Mouse (Mus musculus) hindbrain, embryonic 16.5 days (tissue): ENCODE measurements around the gene Art3. TPM values are rescaled to one million over a fixed set of nuclear protein-coding genes. Genes with fewer than 3 reads are reported as not detected.
A peak's percentile ranks its signal among the peaks of the same experiment; 100 is the strongest.

Source experiments
- ATAC-seq: fragments of 200-750 bp; cut with Nextera tagmentation; 2 replicates; pipeline ENCODE4 v1.8.0; 2017; ENCODE audit warnings: moderate TSS enrichment, moderate library complexity
- H3K27ac ChIP-seq: fragments of 300-500 bp; sonication (generic); 2 replicates; pipeline ENCODE4 v1.5.1; 2014; ENCODE audit warnings: low read depth, mild to moderate bottlenecking, control low read depth, low read length, moderate library complexity
- H3K27me3 ChIP-seq: fragments of 300-500 bp; sonication (generic); replicated peaks from 2 replicates; pipeline ENCODE4 v1.6.1; 2014; ENCODE audit warnings: low read length; ENCODE audit not compliant: control insufficient read depth, insufficient read depth
- H3K36me3 ChIP-seq: fragments of 300-500 bp; sonication (generic); 2 replicates; pipeline ENCODE4 v1.6.1; 2014; ENCODE audit warnings: mild to moderate bottlenecking, low read length, moderate library complexity, mixed read lengths; ENCODE audit not compliant: control insufficient read depth, insufficient read depth
- H3K4me1 ChIP-seq: fragments of 300-500 bp; sonication (generic); 2 replicates; pipeline ENCODE4 v1.6.1; 2014; ENCODE audit warnings: low read depth, low read length; ENCODE audit not compliant: control insufficient read depth, insufficient read depth
- H3K4me2 ChIP-seq: fragments of 300-500 bp; sonication (generic); 2 replicates; pipeline ENCODE4 v1.6.1; 2014; ENCODE audit warnings: mild to moderate bottlenecking, low read length, control low read depth, moderate library complexity
- H3K4me3 ChIP-seq: fragments of 300-500 bp; sonication (generic); 2 replicates; pipeline ENCODE4 v1.5.1; 2014; ENCODE audit warnings: mild to moderate bottlenecking, low read length, control low read depth, moderate library complexity
- H3K9ac ChIP-seq: fragments of 300-500 bp; sonication (generic); 2 replicates; pipeline ENCODE4 v1.6.1; 2014; ENCODE audit warnings: low read depth, mild to moderate bottlenecking, control low read depth, low read length, moderate library complexity
- H3K9me3 ChIP-seq: fragments of 300-500 bp; sonication (generic); 2 replicates; pipeline ENCODE4 v1.6.1; 2014; ENCODE audit warnings: mild to moderate bottlenecking, low read length, moderate library complexity; ENCODE audit not compliant: control insufficient read depth
- WGBS: fragments of 180-500 bp; shearing (Covaris S2); extraction: QIAGEN DNeasy Blood & Tissue Kit; methylation state at CpG from one replicate; pipeline ENCODE4 v1.1.7; 2014; 5-methylcytosine and 5-hydroxymethylcytosine counted together
- polyA plus RNA-seq: library from polyadenylated mRNA; unstranded; fragments of >200 nt; fragmentation: Nextera tagmentation; extraction: Ambion mirVana; gene quantifications from 2 replicates; pipeline ENCODE4 v1.2.1, GENCODE M21; 2015

Art3 gene
- polyA plus RNA-seq, 1 experiment from 2014 or later = 6.7 TPM

DNA sequence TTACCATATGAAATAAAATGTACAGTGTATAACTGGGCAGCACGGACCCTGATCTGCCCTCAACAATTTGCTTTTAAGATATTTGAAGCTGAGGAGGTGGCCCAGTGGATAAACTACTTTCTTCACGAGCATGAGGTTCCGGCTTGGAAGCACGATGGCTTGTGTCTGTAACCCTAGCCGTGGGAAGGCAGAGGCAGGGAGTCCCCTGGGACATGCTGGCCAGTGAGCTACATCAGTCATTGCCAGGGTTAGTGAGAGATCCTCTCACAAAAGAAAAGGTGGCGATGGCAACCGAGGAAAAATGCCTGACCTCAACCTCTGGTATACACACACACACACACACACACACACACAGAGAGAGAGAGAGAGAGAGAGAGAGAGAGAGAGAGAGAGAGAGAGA, 52.1 kb downstream of the Art3 start:
- no peak for ATAC-seq
- Histone ChIP-seq H3K36me3 (no peaks in the 10 kb centered on the region), H3K27ac (no peak overlapping the region), H3K4me1 (no peaks in the 10 kb centered on the region), H3K9me3 (no peaks in the 10 kb centered on the region), H3K4me3 (no peak overlapping the region), H3K9ac (no peak overlapping the region), H3K27me3 (no peaks in the 10 kb centered on the region), H3K4me2 (no peak overlapping the region)
- WGBS = 33% methylated on average over 7 of the region's 7 CpGs

DNA sequence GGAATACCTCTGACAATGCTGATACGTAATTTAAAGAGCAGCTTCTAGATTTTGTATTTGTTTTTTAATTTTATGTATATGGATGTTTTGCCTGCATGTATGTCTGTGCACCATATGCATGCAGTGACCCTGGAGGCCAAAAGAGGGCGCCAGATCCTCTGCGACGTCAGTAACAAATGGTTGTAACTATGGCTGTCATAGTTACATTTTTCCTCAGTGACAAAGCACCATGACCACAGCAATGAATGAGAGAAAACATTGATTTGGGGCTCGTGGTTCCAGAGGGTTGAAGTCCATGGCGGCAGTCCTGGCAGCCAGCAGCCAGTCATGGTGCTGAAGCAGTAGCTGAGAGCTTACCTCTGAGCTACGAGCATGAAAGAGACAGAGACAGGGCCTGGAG, 53.2 kb downstream of the Art3 start:
- no peaks in the 10 kb centered on the region for H3K4me1 ChIP-seq
- no peak overlapping the region for H3K9ac ChIP-seq
- 52% methylated on average over 7 of the region's 7 CpGs for WGBS
- H3K9me3 ChIP-seq = no peaks in the 10 kb centered on the region
- H3K4me2 ChIP-seq = no peak overlapping the region
- no peaks in the 10 kb centered on the region for H3K36me3 ChIP-seq
- H3K4me3 ChIP-seq = no peak overlapping the region
- ATAC-seq = no peak
- H3K27ac ChIP-seq = no peak overlapping the region
- no peaks in the 10 kb centered on the region for H3K27me3 ChIP-seq

DNA sequence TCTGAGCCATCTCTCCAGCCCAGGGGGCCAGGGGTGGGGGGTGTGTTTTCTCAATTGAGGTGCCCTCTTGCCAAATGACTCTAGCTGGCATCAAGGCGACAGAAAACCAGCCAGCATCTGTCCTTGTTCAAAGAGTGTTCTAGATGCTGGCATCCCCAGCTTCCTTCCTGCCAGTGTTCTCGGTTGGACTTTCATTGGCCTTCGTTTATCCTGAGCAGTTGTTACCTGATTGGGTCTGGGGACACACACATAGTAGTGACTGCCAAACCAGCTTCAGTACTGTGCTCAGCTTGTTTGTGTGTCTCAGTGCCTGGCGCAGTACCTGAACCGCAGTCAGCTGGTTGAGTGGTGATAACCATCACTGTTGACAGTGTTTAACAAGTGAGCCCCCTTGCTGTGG, 54.5 kb downstream of the Art3 start:
- Histone ChIP-seq H3K9ac (no peak overlapping the region), H3K27ac (no peak overlapping the region), H3K4me2 (no peak overlapping the region), H3K27me3 (no peaks in the 10 kb centered on the region), H3K4me1 (no peaks in the 10 kb centered on the region), H3K4me3 (no peak overlapping the region), H3K36me3 (no peaks in the 10 kb centered on the region), H3K9me3 (no peaks in the 10 kb centered on the region)
- ATAC-seq = no peak; the same call in 1 of the 2 replicates
- WGBS = 91% methylated on average over 5 of the region's 5 CpGs

DNA sequence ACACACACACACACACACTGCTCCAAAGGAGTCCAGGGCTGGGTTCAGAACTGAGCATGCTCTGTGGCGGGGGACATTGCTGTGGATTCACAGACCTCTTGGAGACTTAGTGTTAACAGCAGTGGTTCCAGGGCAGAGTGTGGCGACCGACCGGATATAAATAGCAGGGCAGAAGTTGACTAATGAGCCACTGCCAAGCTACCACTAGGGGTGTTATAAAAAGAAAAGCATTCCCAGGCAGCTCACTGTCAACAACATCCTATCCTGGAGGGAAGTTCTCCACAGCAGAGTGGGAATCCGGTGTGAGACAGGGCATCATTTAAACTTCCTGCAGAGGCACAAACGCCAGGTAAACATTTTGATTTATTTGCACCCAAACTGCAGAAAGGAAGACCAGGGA, 55.0 kb downstream of the Art3 start:
- Histone ChIP-seq H3K4me3 (no peak overlapping the region), H3K4me2 (no peak overlapping the region), H3K9ac (no peak overlapping the region), H3K27ac (no peak overlapping the region), H3K4me1 (no peaks in the 10 kb centered on the region), H3K27me3 (0 out of 2 replicates have a peak, but pooled peaks cover 3% of the 10 kb centered on the region), H3K9me3 (no peaks in the 10 kb centered on the region), H3K36me3 (no peaks in the 10 kb centered on the region)
- no peak; the same call in 1 of the 2 replicates for ATAC-seq
- 56% methylated on average over 6 of the region's 6 CpGs for WGBS

DNA sequence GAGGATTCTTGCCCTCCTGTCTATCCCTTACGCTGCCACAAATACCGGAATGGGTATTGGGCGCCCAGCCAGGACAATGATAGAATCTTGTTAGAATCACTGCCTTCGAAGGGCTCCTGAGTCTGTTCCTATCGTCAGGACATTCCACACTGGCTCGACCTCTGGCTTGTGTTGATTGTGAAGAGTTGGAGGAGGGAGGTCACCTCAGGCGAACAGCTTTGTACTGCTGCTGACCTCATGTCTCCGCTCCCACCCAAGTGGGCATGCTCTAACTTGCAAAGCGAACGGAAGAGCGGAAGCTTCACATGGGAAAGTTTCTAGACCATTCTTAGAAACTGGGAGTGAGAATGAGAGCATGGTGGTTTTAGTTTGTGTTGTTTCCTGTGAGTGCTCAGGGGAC, 55.8 kb downstream of the Art3 start:
- no peak for ATAC-seq
- no peak overlapping the region for H3K9ac ChIP-seq
- H3K27me3 ChIP-seq = 0 out of 2 replicates have a peak, but pooled peaks cover 3% of the 10 kb centered on the region
- WGBS = 74% methylated on average over 11 of the region's 11 CpGs
- H3K36me3 ChIP-seq = no peaks in the 10 kb centered on the region
- H3K4me2 ChIP-seq = no peak overlapping the region
- H3K4me1 ChIP-seq = no peaks in the 10 kb centered on the region
- no peak overlapping the region for H3K27ac ChIP-seq
- no peaks in the 10 kb centered on the region for H3K9me3 ChIP-seq
- H3K4me3 ChIP-seq = no peak overlapping the region

DNA sequence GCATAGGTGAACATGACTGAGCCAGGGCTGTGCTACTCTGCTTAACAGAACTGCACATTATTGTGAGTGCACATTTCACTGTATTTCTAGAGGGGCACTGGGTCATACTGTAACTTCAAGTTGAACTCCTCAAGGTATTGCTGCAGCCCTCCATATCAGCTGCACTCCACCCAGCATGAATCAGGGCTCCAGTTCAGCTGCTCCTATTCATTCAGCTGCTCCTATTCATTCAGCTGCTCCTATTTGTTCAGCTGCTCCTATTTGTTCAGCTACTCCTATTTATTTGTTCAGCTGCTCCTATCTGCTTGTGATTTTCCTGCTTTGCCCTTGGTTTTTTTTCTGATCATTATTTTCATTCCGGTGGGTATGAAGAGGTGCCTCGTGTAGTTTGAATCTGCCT, 58.4 kb downstream of the Art3 start:
- Histone ChIP-seq H3K27ac (no peak overlapping the region), H3K9me3 (no peaks in the 10 kb centered on the region), H3K4me1 (peaks cover 3% of the 10 kb centered on the region; the same call in 1 of the 2 replicates), H3K36me3 (no peaks in the 10 kb centered on the region), H3K9ac (no peak overlapping the region), H3K4me2 (no peak overlapping the region), H3K4me3 (no peak overlapping the region), H3K27me3 (peaks cover 9% of the 10 kb centered on the region; the same call in 1 of the 2 replicates)
- ATAC-seq = no peak
- WGBS = 77% methylated on average over 2 of the region's 2 CpGs

DNA sequence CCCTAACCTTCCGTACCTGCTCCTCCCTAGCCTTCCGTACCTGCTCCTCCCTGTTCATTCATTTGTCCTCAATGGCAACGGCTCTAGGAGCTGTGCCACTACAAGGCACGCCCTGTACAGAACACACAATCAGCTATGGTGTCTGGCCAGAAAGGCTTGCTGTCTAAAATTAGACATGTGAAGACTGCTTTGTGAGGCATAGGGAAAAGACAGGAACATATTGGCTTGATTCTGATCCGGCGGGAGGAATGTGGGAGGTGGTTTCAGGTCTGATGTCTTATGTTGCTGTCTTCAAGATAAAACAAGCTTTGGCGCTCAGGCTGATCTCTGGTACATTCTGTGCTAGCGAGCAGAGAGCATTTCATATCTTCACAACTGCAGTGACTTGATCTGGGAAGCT, 59.0 kb downstream of the Art3 start:
- no peak overlapping the region for H3K27ac ChIP-seq
- H3K9ac ChIP-seq = no peak overlapping the region
- ATAC-seq = no peak
- no peaks in the 10 kb centered on the region for H3K9me3 ChIP-seq
- WGBS = 88% methylated on average over 8 of the region's 8 CpGs
- H3K27me3 ChIP-seq = peaks cover 9% of the 10 kb centered on the region; the same call in 1 of the 2 replicates
- H3K4me1 ChIP-seq = peaks cover 3% of the 10 kb centered on the region; the same call in 1 of the 2 replicates
- no peaks in the 10 kb centered on the region for H3K36me3 ChIP-seq
- H3K4me2 ChIP-seq = no peak overlapping the region
- no peak overlapping the region for H3K4me3 ChIP-seq

DNA sequence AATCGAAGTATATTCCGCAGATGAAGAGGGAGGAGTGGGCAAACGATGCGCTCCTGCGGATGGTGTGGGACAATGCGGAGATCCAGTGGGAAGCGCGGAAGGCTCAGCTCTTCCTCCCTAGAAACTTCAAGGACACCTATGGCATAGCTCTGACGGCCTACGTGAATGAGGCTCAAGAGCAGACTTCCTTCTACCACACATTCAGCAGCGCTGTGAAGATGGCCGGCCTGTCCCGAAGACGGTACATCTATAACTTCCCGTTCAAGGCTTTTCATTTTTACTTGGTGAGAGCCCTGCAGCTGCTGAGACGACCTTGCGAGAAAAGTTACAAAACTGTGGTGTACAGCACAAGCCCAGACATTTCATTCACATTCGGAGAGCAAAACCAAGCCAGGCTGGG, 60.9 kb downstream of the Art3 start:
- WGBS = 47% methylated on average over 18 of the region's 18 CpGs
- H3K9ac ChIP-seq = no peak overlapping the region
- H3K36me3 ChIP-seq = no peaks in the 10 kb centered on the region
- H3K4me2 ChIP-seq = peak overlapping the region; percentile 40
- no peak overlapping the region for H3K27ac ChIP-seq
- peaks cover 3% of the 10 kb centered on the region; the same call in 1 of the 2 replicates for H3K4me1 ChIP-seq
- H3K9me3 ChIP-seq = no peaks in the 10 kb centered on the region
- H3K27me3 ChIP-seq = peaks cover 9% of the 10 kb centered on the region; the same call in 1 of the 2 replicates
- ATAC-seq = no peak
- H3K4me3 ChIP-seq = peak overlapping the region; percentile 23

DNA sequence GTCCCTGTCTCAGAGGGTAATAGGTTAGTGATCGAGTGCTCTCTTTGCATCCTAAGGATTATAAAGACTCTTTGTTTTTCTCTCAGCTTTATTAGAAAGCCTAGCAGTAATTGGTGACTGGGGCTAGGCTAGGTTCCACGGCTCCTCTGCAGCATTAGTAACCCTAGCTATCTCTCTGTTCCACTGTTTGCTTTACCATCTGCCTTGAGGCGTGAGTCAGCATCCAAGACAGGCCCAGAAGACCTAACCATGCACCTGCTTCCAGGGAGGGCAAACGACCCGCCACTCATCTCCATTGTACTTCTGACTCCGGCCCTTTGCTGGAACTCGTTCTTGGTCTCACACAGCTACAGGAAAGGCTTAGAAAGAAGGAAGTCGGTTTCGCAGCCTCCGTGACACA, 62.2 kb downstream of the Art3 start:
- Histone ChIP-seq H3K4me3 (no peak overlapping the region), H3K36me3 (no peaks in the 10 kb centered on the region), H3K9ac (no peak overlapping the region), H3K27ac (no peak overlapping the region), H3K4me2 (no peak overlapping the region), H3K4me1 (peaks cover 3% of the 10 kb centered on the region; the same call in 1 of the 2 replicates), H3K9me3 (no peaks in the 10 kb centered on the region), H3K27me3 (peaks cover 9% of the 10 kb centered on the region; the same call in 1 of the 2 replicates)
- WGBS = 60% methylated on average over 10 of the region's 10 CpGs
- ATAC-seq = no peak

DNA sequence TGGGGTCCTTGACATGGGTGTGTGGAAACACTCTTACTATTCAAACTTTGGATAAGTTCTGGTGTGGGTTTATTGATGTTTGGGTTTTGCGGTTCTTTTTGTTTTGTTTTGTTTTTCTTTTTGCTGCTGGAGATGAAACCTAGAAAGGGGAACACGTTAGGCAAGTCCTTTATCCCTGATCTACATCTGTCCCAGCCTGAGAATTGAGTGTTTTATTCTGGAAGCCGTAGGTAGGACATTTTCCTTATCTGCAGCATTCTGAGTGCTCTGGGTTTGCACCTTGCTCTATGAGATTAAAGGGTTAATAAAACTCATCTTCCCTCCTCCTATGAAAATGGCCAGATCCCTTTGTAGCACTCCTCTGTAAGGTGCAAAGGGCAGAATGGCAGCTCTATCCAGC, 64.1 kb downstream of the Art3 start:
- no peaks in the 10 kb centered on the region for H3K36me3 ChIP-seq
- no peak overlapping the region for H3K27ac ChIP-seq
- H3K27me3 ChIP-seq = peaks cover 9% of the 10 kb centered on the region; the same call in 1 of the 2 replicates
- H3K4me1 ChIP-seq = peaks cover 3% of the 10 kb centered on the region; the same call in 1 of the 2 replicates
- H3K9me3 ChIP-seq = no peaks in the 10 kb centered on the region
- H3K4me3 ChIP-seq = no peak overlapping the region
- ATAC-seq = no peak
- no peak overlapping the region for H3K9ac ChIP-seq
- WGBS = 94% methylated on average over 3 of the region's 3 CpGs
- H3K4me2 ChIP-seq = no peak overlapping the region
